Mouse (Mus musculus): ENCODE data around the gene Dscam.

Gene Dscam

GRCm38 (mm10) chr16:97014343-97014742, 156.2 kb downstream of the Dscam start:
- no peak for DNase-seq

DNA sequence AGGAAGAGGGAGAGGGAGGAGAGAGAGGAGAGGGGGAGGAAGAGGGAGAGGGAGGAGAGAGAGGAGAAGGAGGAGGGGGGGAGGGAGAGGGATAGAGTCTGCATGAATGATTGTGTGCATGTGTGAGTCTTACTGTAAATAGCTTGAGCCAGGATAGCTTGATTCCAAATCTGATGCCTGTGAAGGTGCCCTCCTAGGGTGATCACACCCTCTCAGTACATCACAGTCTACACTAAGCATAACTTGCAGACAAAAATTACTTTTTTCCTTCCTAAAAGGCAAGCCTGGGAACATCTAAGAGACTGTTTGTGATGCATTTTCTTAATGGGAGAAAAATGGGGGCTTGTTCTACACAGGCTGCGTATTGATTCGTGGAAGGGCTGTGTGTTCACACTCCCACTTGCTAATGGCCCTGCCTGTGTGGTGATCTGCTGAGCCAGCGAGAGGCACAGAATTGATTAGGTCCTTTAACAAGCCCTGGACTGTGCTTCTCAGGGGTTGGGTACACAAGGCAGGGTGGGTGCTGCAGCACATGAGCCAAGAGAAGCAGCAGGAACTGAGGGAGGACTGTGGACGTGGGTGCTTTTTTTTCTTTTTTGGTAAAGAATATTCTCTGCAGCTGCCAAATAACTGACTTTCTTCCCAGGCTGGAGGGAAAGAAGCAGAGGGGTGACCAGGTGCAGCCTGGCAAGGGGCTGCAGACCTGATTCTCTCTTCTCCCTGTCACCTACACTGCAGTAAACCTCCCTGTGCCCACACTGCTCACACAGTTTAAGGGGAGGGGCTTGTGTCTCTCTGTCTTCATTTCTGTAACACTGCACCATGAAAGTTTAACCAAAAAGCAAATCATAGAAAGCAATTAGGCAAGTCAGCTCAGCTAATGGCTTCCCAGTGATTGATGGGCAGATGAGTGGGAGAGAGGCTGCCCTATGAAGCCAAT, 161.2 kb downstream of the Dscam start:
- no peak for DNase-seq

DNA sequence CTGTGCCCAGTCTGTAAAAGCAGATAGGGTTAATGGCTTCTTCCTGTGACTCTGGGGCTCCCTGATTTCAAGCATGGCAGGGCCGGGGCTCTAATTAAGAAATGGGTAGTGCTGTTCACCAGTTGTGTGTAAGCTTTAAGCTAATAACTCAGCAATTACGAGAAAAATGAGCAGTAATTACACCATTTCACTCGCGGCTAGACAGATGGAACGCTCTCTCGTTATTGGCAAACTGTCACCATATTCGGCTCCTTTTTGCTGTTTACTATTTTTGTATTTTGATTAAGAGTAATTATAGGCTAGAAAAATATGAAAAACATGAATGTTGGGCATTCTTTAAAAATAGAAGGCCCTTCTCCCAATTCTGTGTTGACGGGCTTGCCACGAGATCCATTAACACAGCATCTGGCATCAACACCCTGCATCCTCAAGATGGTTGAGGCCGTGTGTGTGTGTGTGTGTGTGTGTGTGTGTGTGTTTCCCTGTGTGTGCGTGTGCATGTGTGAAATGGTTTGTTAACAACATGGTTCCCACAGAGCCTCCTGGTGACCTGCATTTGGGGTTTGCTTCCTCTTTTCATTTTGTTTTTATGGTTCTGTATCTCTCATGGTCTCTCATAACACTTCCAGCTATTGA, 162.5 kb downstream of the Dscam start:
- no peak for DNase-seq

DNA sequence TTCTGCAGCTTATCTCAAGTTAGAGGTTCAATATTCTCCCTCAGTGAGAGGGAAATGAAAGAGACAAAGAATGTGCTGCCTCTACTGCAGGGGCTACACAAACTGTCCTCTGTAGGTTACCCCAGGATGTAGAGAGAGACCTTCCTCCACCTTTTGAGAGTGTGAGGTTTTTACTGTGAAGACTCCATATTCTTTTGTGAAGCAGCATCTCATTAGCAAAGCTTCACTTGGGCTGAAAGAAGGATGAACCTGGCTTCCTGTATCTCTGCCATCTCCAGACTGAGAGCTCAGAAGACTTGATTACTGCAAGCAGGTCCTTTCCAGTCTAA, 163.7 kb downstream of the Dscam start:
- DNase-seq = no peak

- no peak for DNase-seq
Observed at GRCm38 (mm10) chr16:97006041-97006853, 164.3 kb downstream of the Dscam start.

GRCm38 (mm10) chr16:97003965-97004364, 166.6 kb downstream of the Dscam start:
- DNase-seq = no peak

DNA sequence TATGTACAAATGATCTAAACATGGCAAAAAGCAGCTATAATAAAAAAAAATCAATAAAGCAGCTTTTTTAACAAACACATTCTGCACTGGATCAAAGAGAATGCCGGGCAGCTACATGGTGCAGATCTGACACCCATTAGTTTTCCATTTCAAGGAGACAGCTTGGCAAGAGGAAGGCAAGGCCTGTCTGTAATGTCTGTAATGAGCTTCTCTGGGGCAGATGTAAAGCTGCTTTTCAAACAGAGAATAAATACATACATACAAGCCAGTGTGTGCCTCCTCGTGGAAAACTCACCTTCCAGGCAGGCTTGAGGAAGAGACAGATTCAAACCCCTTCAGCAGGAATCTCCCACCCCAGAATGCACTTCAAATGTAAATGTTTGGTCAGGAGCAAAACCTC, 167.7 kb downstream of the Dscam start:
- no peak for DNase-seq

DNA sequence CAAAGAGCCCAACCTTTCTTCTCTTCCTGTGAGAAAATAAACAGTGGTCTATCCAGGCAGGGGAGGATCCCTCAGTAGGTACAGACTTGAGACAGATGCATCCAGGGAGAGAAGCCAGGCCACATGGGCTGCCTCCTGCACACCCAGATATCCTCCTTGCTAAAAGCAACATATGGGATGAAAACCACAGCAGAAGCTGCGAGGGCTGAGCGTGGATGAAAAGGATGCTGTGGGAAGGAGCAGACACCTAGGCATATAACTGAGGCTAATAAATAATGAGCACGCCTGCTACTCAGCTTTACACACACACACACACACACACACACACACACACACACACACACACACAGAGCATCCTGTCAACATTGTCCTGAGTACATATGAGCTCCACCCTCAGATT, 168.4 kb downstream of the Dscam start:
- no peak for DNase-seq

- DNase-seq = no peak
Observed at GRCm38 (mm10) chr16:96996854-96997253, 173.7 kb downstream of the Dscam start.

DNA sequence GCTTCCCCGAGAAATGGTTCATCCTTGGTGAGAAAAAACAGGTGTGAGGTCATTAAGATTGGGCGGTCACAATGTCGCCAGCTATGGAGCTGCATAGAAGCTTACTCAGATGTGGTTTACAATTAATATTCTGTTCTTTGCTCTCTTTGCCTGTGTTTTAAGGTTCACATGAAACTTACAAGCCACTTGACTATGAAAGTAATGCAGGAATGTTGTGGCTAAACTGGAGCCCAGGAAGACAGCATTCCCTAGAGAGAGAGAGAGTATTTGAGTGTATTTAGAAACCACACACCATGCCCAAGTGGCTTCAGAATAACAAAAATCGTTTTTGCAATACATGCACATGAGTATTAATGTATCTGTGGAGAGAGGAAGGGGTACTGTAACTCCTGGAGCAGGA, 174.7 kb downstream of the Dscam start:
- no peak for DNase-seq

DNA sequence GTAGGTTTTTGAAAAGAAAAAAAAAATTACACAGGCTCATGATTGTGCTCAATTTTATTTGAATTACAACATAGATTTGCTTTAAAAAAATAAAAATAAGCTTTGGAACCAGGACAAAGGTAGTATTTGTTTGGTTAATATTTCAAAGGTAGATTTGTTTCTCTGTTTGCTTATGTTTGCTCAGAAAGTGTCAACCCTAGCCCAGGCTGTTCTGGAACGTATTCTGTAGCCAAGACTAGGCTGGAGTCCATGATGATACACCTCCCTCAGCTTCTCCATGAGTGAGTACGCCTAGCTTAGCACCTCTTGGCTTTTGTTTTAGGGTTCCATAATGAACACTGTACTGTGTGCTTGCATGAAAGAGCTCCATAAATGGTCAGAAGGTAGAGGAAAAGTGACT, 183.2 kb downstream of the Dscam start:
- DNase-seq = no peak

DNA sequence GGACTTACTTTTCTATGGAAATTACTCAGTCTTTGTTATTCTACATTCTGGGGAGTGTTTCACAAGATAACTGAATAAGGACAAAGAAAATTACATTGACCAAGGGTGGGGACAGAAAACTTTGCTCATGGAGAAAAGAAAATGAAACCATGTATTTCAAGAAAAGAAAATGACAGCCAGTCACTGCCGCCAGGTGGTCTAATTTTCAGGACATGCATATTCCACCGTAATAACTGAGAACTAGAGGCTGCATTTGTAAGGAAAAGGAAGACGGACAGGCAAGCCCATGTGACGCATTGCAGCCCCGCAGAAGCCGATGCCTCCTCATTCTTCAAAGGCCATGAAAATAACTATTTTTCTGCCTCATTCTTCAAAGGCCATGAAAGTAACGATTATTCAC, 197.3 kb downstream of the Dscam start:
- DNase-seq = no peak

DNA sequence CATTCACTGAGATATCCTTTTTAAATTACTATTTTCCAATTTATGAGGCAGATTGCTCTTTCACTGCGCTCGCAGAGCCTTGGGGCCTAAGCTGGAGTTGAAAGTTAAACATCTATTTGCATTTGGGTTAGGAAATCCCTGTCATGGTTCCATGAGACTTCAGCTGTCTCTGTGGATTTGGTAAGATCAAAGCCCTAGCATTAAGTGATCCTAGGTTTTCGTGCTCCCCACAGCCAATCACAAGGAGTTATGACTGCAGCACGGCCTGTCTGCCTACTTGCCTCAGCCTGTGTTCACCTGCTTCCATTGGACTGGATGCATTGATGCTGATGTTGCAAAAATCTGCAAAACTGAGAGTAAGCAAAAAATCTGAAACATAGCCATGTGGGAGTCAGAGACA, 198.8 kb downstream of the Dscam start:
- DNase-seq = no peak

DNA sequence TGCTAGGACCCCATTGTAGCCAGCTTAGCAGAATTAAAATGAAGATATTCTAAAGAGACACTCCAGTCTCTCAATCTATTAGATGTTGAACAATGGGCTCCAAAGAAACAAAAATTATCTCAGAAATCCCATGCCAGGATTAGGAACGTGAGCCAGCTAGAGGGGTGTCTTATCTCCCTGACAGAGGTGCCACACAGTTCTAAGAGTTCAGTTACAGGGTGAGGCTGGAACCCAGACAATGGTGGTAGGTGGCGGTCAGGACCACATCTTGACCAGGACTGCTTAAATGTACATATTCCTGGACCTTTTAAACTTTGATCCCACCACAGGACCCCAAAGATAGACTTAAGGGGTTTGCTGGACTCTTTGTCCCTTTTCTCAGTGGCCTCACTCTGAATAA, 200.1 kb downstream of the Dscam start:
- no peak for DNase-seq

- no peak for DNase-seq
Observed at GRCm38 (mm10) chr16:96969643-96970042, 200.9 kb downstream of the Dscam start.

- no peak for DNase-seq
Observed at GRCm38 (mm10) chr16:96968885-96969480, 201.6 kb downstream of the Dscam start.

GRCm38 (mm10) chr16:96959695-96960094, 210.9 kb downstream of the Dscam start:
- DNase-seq = no peak

DNA sequence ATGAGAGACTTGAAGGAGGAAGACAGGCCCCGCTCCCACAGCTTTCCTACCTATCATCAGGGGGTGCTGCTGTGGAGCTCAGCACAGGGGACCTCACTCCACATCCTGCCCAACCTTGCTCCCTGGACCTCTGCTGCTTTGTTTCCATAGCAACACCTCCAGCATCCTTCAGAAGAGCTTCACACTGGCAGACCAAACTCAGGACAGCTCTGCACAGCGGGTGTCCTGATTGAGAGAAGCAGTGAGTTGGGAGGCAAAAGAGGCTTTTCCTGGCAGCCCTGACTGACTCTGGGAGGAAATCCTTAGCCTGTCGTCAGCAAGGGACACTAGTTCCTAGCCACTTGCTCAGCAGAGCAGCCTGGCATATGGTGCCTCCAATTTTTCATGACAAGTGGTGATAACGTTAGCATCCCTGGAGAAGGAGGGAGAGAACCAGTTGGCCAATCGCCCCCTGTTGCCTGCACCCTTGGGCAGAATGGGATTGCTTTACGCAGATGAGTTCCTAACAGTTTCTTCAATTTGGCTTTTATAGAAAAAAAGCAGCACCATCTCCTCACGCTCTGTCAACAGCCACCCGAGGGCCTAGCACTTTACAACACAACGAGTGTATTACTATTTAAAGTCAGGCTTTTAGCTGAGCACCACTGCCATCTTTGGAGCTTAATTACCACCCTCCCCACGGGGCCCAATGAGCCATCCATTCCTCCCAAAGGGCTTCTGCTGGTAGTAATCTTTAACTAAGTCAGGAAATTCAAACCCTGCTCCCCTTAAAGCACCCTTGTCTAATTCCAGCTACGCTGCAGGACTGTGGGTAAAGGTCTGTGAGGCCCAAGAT, 224.9 kb downstream of the Dscam start:
- no peak for DNase-seq

- DNase-seq = no peak
Observed at GRCm38 (mm10) chr16:96943648-96944047, 226.9 kb downstream of the Dscam start.

DNA sequence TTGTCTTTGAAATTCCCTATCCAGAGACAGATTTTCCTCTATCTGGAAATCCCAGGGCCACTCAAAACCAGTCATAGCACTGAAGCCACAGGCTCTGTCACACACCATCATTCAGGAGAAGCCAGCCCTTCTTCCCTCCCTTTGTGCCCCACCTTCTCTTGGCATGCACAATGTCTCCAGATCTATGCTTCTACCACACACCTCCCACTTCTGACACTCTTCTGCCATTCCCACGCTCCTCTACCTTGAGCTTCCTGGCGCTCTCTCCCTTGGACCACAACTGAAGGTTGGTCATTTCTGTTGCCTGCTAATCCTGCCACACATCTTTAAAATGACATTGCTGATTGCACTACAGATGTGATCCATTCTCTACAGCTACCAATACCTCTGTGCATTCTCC, 235.8 kb downstream of the Dscam start:
- no peak for DNase-seq

DNA sequence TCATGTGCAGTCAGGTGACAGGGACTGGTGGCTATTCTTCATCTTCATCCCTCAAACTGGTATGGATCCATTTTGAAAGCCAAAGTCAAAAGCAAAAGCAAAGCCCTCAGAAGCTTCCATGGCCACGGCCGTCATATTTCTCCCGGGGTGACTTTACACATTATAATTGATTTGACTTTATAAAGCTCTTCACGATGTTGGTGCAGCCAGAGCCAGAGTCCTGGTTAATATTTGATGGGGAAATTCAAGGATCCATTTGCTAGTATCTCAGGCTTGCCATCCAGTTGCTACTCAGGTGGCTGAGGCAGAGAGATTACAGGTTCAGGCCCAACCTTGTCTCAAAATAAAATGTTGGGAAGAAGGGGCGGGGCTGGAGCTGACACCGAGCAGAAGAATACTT, 238.3 kb downstream of the Dscam start:
- DNase-seq = no peak

- DNase-seq = no peak
Observed at GRCm38 (mm10) chr16:96931771-96932170, 238.8 kb downstream of the Dscam start.
